Mouse (Mus musculus) hindbrain, embryonic 10.5 days (tissue): ENCODE measurements around the gene Osbpl2. TPM values are rescaled to one million over a fixed set of nuclear protein-coding genes. Genes with fewer than 3 reads are reported as not detected.

Source experiments
- DNase-seq: peaks from one replicate; pipeline ENCODE4 v3.0.0-alpha.2; 2017; ENCODE audit warnings: low spot score
- H3K27ac ChIP-seq: fragments of 300-500 bp; sonication (generic); 2 replicates; pipeline ENCODE4 v1.5.1; 2016; ENCODE audit warnings: mild to moderate bottlenecking, moderate library complexity
- H3K27me3 ChIP-seq: fragments of 300-500 bp; sonication (generic); 2 replicates; pipeline ENCODE4 v1.6.1; 2016; ENCODE audit warnings: mild to moderate bottlenecking; ENCODE audit not compliant: poor library complexity, insufficient read depth, severe bottlenecking
- H3K36me3 ChIP-seq: fragments of 300-500 bp; sonication (generic); 2 replicates; pipeline ENCODE4 v1.6.1; 2016; ENCODE audit warnings: mild to moderate bottlenecking, moderate library complexity
- H3K4me1 ChIP-seq: fragments of 300-500 bp; sonication (generic); replicated peaks from 2 replicates; pipeline ENCODE4 v1.6.1; 2016; ENCODE audit warnings: mild to moderate bottlenecking
- H3K4me3 ChIP-seq: fragments of 300-500 bp; sonication (generic); 2 replicates; pipeline ENCODE4 v1.5.1; 2016; ENCODE audit warnings: mild to moderate bottlenecking, moderate library complexity
- H3K9me3 ChIP-seq: fragments of 300-500 bp; sonication (generic); 2 replicates; pipeline ENCODE4 v1.6.1; 2016; ENCODE audit warnings: mild to moderate bottlenecking, moderate library complexity
- WGBS: fragments of 180-500 bp; shearing (Covaris S2); methylation state at CpG from one replicate; pipeline ENCODE4 v1.1.7; 2016; 5-methylcytosine and 5-hydroxymethylcytosine counted together
- polyA plus RNA-seq: library from polyadenylated mRNA; unstranded; fragments of >200 nt; fragmentation: Nextera tagmentation; extraction: Ambion mirVana; gene quantifications from 2 replicates; pipeline ENCODE4 v1.2.1, GENCODE M21; 2016

The Osbpl2 gene
- polyA plus RNA-seq, 1 experiment from 2014 or later = 42.2 TPM

- H3K36me3 ChIP-seq = peaks cover 20% of the 10 kb centered on the region
- 77% methylated on average over 9 of the region's 9 CpGs for WGBS
- DNase-seq = no peak
- peaks cover 46% of the 10 kb centered on the region for H3K4me1 ChIP-seq
- H3K9me3 ChIP-seq = no peaks in the 10 kb centered on the region
- H3K4me3 ChIP-seq = no peak overlapping the region
- H3K27me3 ChIP-seq = no peaks in the 10 kb centered on the region
- peak overlapping the region; percentile 72 for H3K27ac ChIP-seq
Measured at GRCm38 (mm10) chr2:180201303-180201702, 82.2 kb downstream of the Osbpl2 start.

- 92% methylated on average over 14 of the region's 14 CpGs for WGBS
- H3K27ac ChIP-seq = peak overlapping the region; percentile 72
Measured at GRCm38 (mm10) chr2:180202263-180202662, 83.2 kb downstream of the Osbpl2 start.

GRCm38 (mm10) chr2:180202805-180203204, 83.7 kb downstream of the Osbpl2 start:
- Histone ChIP-seq H3K27ac (0 out of 2 replicates have a peak overlapping the region, but pooled peaks have one; percentile 72), H3K9me3 (no peaks in the 10 kb centered on the region), H3K27me3 (no peaks in the 10 kb centered on the region), H3K4me3 (no peak overlapping the region), H3K36me3 (peaks cover 9% of the 10 kb centered on the region), H3K4me1 (peaks cover 43% of the 10 kb centered on the region)
- 76% methylated on average over 10 of the region's 10 CpGs for WGBS
- no peak for DNase-seq

More at GRCm38 (mm10) chr2:180202263-180202662, 83.2 kb downstream of the Osbpl2 start:
- Histone ChIP-seq H3K9me3 (no peaks in the 10 kb centered on the region), H3K4me1 (peaks cover 43% of the 10 kb centered on the region), H3K36me3 (peaks cover 13% of the 10 kb centered on the region), H3K27me3 (no peaks in the 10 kb centered on the region), H3K4me3 (no peak overlapping the region)
- no peak for DNase-seq

GRCm38 (mm10) chr2:180204501-180204900, 85.4 kb downstream of the Osbpl2 start:
- Histone ChIP-seq H3K9me3 (no peaks in the 10 kb centered on the region), H3K4me3 (no peak overlapping the region), H3K27ac (0 out of 2 replicates have a peak overlapping the region, but pooled peaks have one; percentile 23), H3K36me3 (no peaks in the 10 kb centered on the region; the same call in 1 of the 2 replicates), H3K4me1 (peaks cover 40% of the 10 kb centered on the region), H3K27me3 (no peaks in the 10 kb centered on the region)
- 90% methylated on average over 9 of the region's 9 CpGs for WGBS
- DNase-seq = no peak

GRCm38 (mm10) chr2:180205083-180205955, 86.2 kb downstream of the Osbpl2 start:
- no peaks in the 10 kb centered on the region for H3K9me3 ChIP-seq
- no peak for DNase-seq
- no peaks in the 10 kb centered on the region; the same call in 1 of the 2 replicates for H3K36me3 ChIP-seq
- 81% methylated on average over 12 of the region's 12 CpGs for WGBS
- H3K4me3 ChIP-seq = no peak overlapping the region
- no peaks in the 10 kb centered on the region for H3K27me3 ChIP-seq
- H3K27ac ChIP-seq = no peak overlapping the region; the same call in 1 of the 2 replicates
- peaks cover 37% of the 10 kb centered on the region for H3K4me1 ChIP-seq

- no peak overlapping the region for H3K27ac ChIP-seq
Measured at GRCm38 (mm10) chr2:180205956-180206280, 86.8 kb downstream of the Osbpl2 start.

GRCm38 (mm10) chr2:180207840-180208239, 88.7 kb downstream of the Osbpl2 start:
- DNase-seq = peak; percentile 45
- Histone ChIP-seq H3K9me3 (no peaks in the 10 kb centered on the region), H3K36me3 (0 out of 2 replicates have a peak, but pooled peaks cover 6% of the 10 kb centered on the region), H3K4me3 (no peak overlapping the region), H3K27me3 (no peaks in the 10 kb centered on the region), H3K4me1 (peaks cover 12% of the 10 kb centered on the region), H3K27ac (no peak overlapping the region)
- 75% methylated on average over 7 of the region's 7 CpGs for WGBS

More at GRCm38 (mm10) chr2:180205956-180206280, 86.8 kb downstream of the Osbpl2 start:
- peaks cover 31% of the 10 kb centered on the region for H3K4me1 ChIP-seq
- no peak overlapping the region for H3K4me3 ChIP-seq
- no peak for DNase-seq
- WGBS = 90% methylated on average over 2 of the region's 2 CpGs
- no peaks in the 10 kb centered on the region; the same call in 1 of the 2 replicates for H3K36me3 ChIP-seq
- no peaks in the 10 kb centered on the region for H3K9me3 ChIP-seq
- H3K27me3 ChIP-seq = no peaks in the 10 kb centered on the region

- 90% methylated on average over 1 of the region's 1 CpGs for WGBS
- Histone ChIP-seq H3K4me1 (peaks cover 7% of the 10 kb centered on the region), H3K27ac (no peak overlapping the region)
Measured at GRCm38 (mm10) chr2:180208976-180209375, 89.9 kb downstream of the Osbpl2 start.

GRCm38 (mm10) chr2:180212255-180212654, 93.1 kb downstream of the Osbpl2 start:
- WGBS = 84% methylated on average over 3 of the region's 3 CpGs
- Histone ChIP-seq H3K27me3 (no peaks in the 10 kb centered on the region), H3K4me1 (peaks cover 26% of the 10 kb centered on the region), H3K27ac (no peak overlapping the region), H3K4me3 (no peak overlapping the region), H3K36me3 (0 out of 2 replicates have a peak, but pooled peaks cover 7% of the 10 kb centered on the region), H3K9me3 (no peaks in the 10 kb centered on the region)
- no peak for DNase-seq

More at GRCm38 (mm10) chr2:180208976-180209375, 89.9 kb downstream of the Osbpl2 start:
- H3K4me3 ChIP-seq = no peak overlapping the region
- H3K36me3 ChIP-seq = 0 out of 2 replicates have a peak, but pooled peaks cover 7% of the 10 kb centered on the region
- H3K27me3 ChIP-seq = no peaks in the 10 kb centered on the region
- DNase-seq = no peak
- no peaks in the 10 kb centered on the region for H3K9me3 ChIP-seq

Other genes starting within 250 kb of the Osbpl2 start
- 3.7 and 4.4 TPM in 2 replicates for gene Taf4, start 142.7 kb upstream of the Osbpl2 start, polyA plus RNA-seq
- gene Lsm14b, start 94.3 kb upstream of the Osbpl2 start, polyA plus RNA-seq = 9.4 and 12.9 TPM in 2 replicates
- 794 and 830 TPM in 2 replicates for gene Psma7, start 76.9 kb upstream of the Osbpl2 start, polyA plus RNA-seq
- gene Ss18l1, start 76.8 kb upstream of the Osbpl2 start, polyA plus RNA-seq = 10.0 and 14.7 TPM in 2 replicates
- gene Mtg2, start 48.7 kb upstream of the Osbpl2 start, polyA plus RNA-seq = 33.9 TPM in 2 replicates
- 1.5 and 4.2 TPM in 2 replicates for gene Hrh3, start 14.8 kb upstream of the Osbpl2 start, polyA plus RNA-seq
- 278 and 297 TPM in 2 replicates for gene Adrm1, start 52.2 kb downstream of the Osbpl2 start, polyA plus RNA-seq
- gene Lama5, start 106.6 kb downstream of the Osbpl2 start, polyA plus RNA-seq = 7.2 and 10.8 TPM in 2 replicates
- gene Rps21, start 138.1 kb downstream of the Osbpl2 start, polyA plus RNA-seq = 440 and 510 TPM in 2 replicates
- gene Cables2, start 154.2 kb downstream of the Osbpl2 start, polyA plus RNA-seq = 12.6 and 16.0 TPM in 2 replicates
- 0.18 and 0.55 TPM in 2 replicates for gene Rbbp8nl, start 170.6 kb downstream of the Osbpl2 start, polyA plus RNA-seq
- gene Gata5, start 215.4 kb downstream of the Osbpl2 start, polyA plus RNA-seq = 0.25 TPM in 1 of 2 replicates, not detected in the other